Mouse (Mus musculus) limb, embryonic 14.5 days (tissue): ENCODE measurements at regions not wholly inside any gene's neighbourhood (a gene's known extent, or its start where the extent isn't known, plus 50 kb on each side); places are given as distances from the start of the nearest gene placed in this dataset.
A peak's percentile ranks its signal among the peaks of the same experiment; 100 is the strongest.

Source experiments
- ATAC-seq: fragments of 200-750 bp; cut with Nextera tagmentation; 2 replicates; pipeline ENCODE4 v1.8.0; 2017; ENCODE audit warnings: low read depth, moderate number of reproducible peaks, moderate TSS enrichment; ENCODE audit not compliant: low FRiP score
- DNase-seq: peaks from one replicate; pipeline ENCODE4 v3.0.0-alpha.2; 2015; ENCODE audit warnings: low spot score
- H3K27ac ChIP-seq: fragments of 300-500 bp; sonication (generic); replicated peaks from 2 replicates; pipeline ENCODE4 v1.5.1; 2014; ENCODE audit warnings: low read depth, mild to moderate bottlenecking, low read length, moderate library complexity, mixed read lengths
- H3K27me3 ChIP-seq: fragments of 300-500 bp; sonication (generic); 2 replicates; pipeline ENCODE4 v1.6.1; 2014; ENCODE audit warnings: low read length, mixed read lengths; ENCODE audit not compliant: control insufficient read depth, insufficient read depth
- H3K36me3 ChIP-seq: fragments of 300-500 bp; sonication (generic); 2 replicates; pipeline ENCODE4 v1.6.1; 2014; ENCODE audit warnings: mild to moderate bottlenecking, low read length, moderate library complexity, mixed read lengths; ENCODE audit not compliant: control insufficient read depth, insufficient read depth
- H3K4me1 ChIP-seq: fragments of 300-500 bp; sonication (generic); 2 replicates; pipeline ENCODE4 v1.6.1; 2014; ENCODE audit warnings: antibody characterized with exemption, low read length, mixed read lengths; ENCODE audit not compliant: control insufficient read depth, insufficient read depth
- H3K4me2 ChIP-seq: fragments of 300-500 bp; sonication (generic); replicated peaks from 2 replicates; pipeline ENCODE4 v1.6.1; 2014; ENCODE audit warnings: low read depth, mild to moderate bottlenecking, low read length, moderate library complexity; ENCODE audit not compliant: severe bottlenecking
- H3K4me3 ChIP-seq: fragments of 300-500 bp; sonication (generic); replicated peaks from 2 replicates; pipeline ENCODE4 v1.5.1; 2014; ENCODE audit warnings: low read length
- H3K9ac ChIP-seq: fragments of 300-500 bp; sonication (generic); 2 replicates; pipeline ENCODE4 v1.6.1; 2014; ENCODE audit warnings: mild to moderate bottlenecking, low read depth, low read length, moderate library complexity; ENCODE audit not compliant: severe bottlenecking
- H3K9me3 ChIP-seq: fragments of 300-500 bp; sonication (generic); 2 replicates; pipeline ENCODE4 v1.6.1; 2016; ENCODE audit warnings: low read length; ENCODE audit not compliant: control insufficient read depth
- POLR2A ChIP-seq: fragments of 200-500 bp; IDR thresholded peaks from 2 replicates; pipeline ENCODE4 v1.8.0; 2012; ENCODE audit warnings: inconsistent platforms, mild to moderate bottlenecking, moderate library complexity, borderline replicate concordance; ENCODE audit not compliant: insufficient read depth, insufficient read length; ENCODE audit errors: extremely low read depth
- WGBS: fragments of 180-500 bp; shearing (Covaris S2); extraction: QIAGEN DNeasy Blood & Tissue Kit; methylation state at CpG from one replicate; pipeline ENCODE4 v1.1.7; 2014; 5-methylcytosine and 5-hydroxymethylcytosine counted together

- Histone ChIP-seq H3K4me3 (no peak overlapping the region), H3K4me1 (no peaks in the 10 kb centered on the region), H3K27me3 (no peaks in the 10 kb centered on the region), H3K36me3 (no peaks in the 10 kb centered on the region), H3K9ac (no peak overlapping the region), H3K4me2 (no peak overlapping the region), H3K27ac (no peak overlapping the region), H3K9me3 (no peaks in the 10 kb centered on the region)
- TF ChIP-seq POLR2A = no peak
- DNase-seq (peak; percentile 15), ATAC-seq (peak; percentile 70; the same call in 1 of the 2 replicates)
- WGBS = 13% methylated on average over 5 of the region's 5 CpGs
Measured at GRCm38 (mm10) chr2:116639935-116640334, 238.6 kb upstream of the Tmco5 start.

- TF ChIP-seq POLR2A = no peak
- ATAC-seq (no peak), DNase-seq (no peak)
- no peak overlapping the region for H3K4me3 ChIP-seq
- WGBS = 83% methylated on average over 6 of the region's 6 CpGs
- H3K4me1 ChIP-seq = no peaks in the 10 kb centered on the region
- H3K36me3 ChIP-seq = no peaks in the 10 kb centered on the region
- no peaks in the 10 kb centered on the region for H3K27me3 ChIP-seq
- no peaks in the 10 kb centered on the region for H3K9me3 ChIP-seq
- no peak overlapping the region for H3K9ac ChIP-seq
- H3K27ac ChIP-seq = no peak overlapping the region
- H3K4me2 ChIP-seq = no peak overlapping the region
Measured at GRCm38 (mm10) chr2:116652106-116652505, 226.4 kb upstream of the Tmco5 start.

- no peak for DNase-seq
- no peak overlapping the region for H3K9ac ChIP-seq
- H3K9me3 ChIP-seq = no peaks in the 10 kb centered on the region
- H3K27ac ChIP-seq = no peak overlapping the region
- no peak overlapping the region for H3K4me3 ChIP-seq
- no peaks in the 10 kb centered on the region for H3K4me1 ChIP-seq
- TF ChIP-seq POLR2A = no peak
- ATAC-seq = no peak
- no peaks in the 10 kb centered on the region for H3K27me3 ChIP-seq
- whole genome bisulfite sequencing = 82% methylated on average over 4 of the region's 4 CpGs
- H3K36me3 ChIP-seq = no peaks in the 10 kb centered on the region
- H3K4me2 ChIP-seq = no peak overlapping the region
Measured at GRCm38 (mm10) chr2:116685756-116686155, 192.7 kb upstream of the Tmco5 start.

GRCm38 (mm10) chr2:116697542-116697941, 180.9 kb upstream of the Tmco5 start:
- Histone ChIP-seq H3K4me2 (no peak overlapping the region), H3K9me3 (no peaks in the 10 kb centered on the region), H3K9ac (no peak overlapping the region), H3K4me1 (no peaks in the 10 kb centered on the region), H3K4me3 (no peak overlapping the region), H3K36me3 (no peaks in the 10 kb centered on the region), H3K27me3 (0 out of 2 replicates have a peak, but pooled peaks cover under 1% of the 10 kb centered on the region), H3K27ac (no peak overlapping the region)
- DNase-seq (peak; percentile 21), ATAC-seq (peak; percentile 26; the same call in 1 of the 2 replicates)
- no peak for TF ChIP-seq POLR2A
- WGBS = 42% methylated on average over 5 of the region's 5 CpGs

GRCm38 (mm10) chr2:116704705-116705104, 173.8 kb upstream of the Tmco5 start:
- Histone ChIP-seq H3K9ac (no peak overlapping the region), H3K27ac (no peak overlapping the region), H3K4me2 (no peak overlapping the region), H3K9me3 (no peaks in the 10 kb centered on the region), H3K4me3 (no peak overlapping the region), H3K36me3 (no peaks in the 10 kb centered on the region), H3K4me1 (no peaks in the 10 kb centered on the region), H3K27me3 (no peaks in the 10 kb centered on the region)
- ATAC-seq (no peak), DNase-seq (no peak)
- TF ChIP-seq POLR2A = no peak

GRCm38 (mm10) chr2:116709608-116710007, 168.9 kb upstream of the Tmco5 start:
- no peak for ATAC-seq
- Histone ChIP-seq H3K4me1 (no peaks in the 10 kb centered on the region), H3K9me3 (no peaks in the 10 kb centered on the region), H3K27ac (no peak overlapping the region), H3K4me3 (no peak overlapping the region), H3K4me2 (no peak overlapping the region), H3K27me3 (no peaks in the 10 kb centered on the region), H3K9ac (no peak overlapping the region), H3K36me3 (no peaks in the 10 kb centered on the region)
- TF ChIP-seq POLR2A = no peak
- no peak for DNase-seq
- 65% methylated on average over 4 of the region's 4 CpGs for WGBS
